34 mouse cellular contexts compared by ENCODE assay signal in the genomic region with DNA sequence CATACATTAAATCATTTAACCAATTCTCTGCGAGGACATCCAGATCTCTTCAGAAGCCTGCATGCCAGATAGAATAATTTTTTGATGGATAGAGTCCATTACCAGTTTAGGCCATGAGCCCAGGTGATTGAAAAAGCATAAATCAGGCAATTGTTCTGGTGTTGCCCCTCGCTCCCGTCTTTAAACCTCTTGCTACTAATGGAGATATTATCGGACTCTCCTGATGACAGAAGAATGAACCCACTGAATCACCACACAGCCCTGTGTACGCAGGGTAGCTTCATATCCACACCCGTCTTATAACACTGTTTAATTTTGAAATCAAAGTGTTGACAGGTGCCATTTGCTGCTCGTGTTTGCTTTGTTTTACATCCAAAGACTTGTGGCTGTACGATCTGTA.
"Had no signal": no experiment of that assay in that cellular context is flagged by ENCODE, and none has a peak within 500 bp of the region (broad histone marks: within the 10 kb centered on the region; RNA-seq: fewer than 3 reads in every experiment).

No protein-coding gene starts in this region.

- H3K36me3 ChIP-seq: heart, embryonic 13.5 days; heart, embryonic 15.5 days; hindbrain, embryonic 10.5 days; hindbrain, embryonic 12.5 days; hindbrain, embryonic 13.5 days; hindbrain, embryonic 15.5 days; intestine, embryonic 15.5 days; kidney, embryonic 15.5 days had no signal

- H3K27ac ChIP-seq: heart, embryonic 13.5 days; heart, embryonic 15.5 days; hindbrain, embryonic 10.5 days; hindbrain, embryonic 12.5 days; hindbrain, embryonic 13.5 days; hindbrain, embryonic 14.5 days; hindbrain, embryonic 15.5 days; hindbrain, postnatal 0 days; intestine, embryonic 15.5 days; kidney, embryonic 15.5 days; kidney, postnatal 0 days; layer of hippocampus, adult 2 months; left cerebral cortex, adult 2 months had no signal

- ATAC-seq: hindbrain, embryonic 16.5 days; hindbrain, postnatal 0 days; inflammation-experienced regulatory T-cells, adult 6 months; intestine, embryonic 15.5 days; intestine, embryonic 16.5 days; intestine, postnatal 0 days had no signal

- H3K4me1 ChIP-seq: heart, embryonic 13.5 days; heart, embryonic 15.5 days; intestine, embryonic 15.5 days; kidney, embryonic 15.5 days had no signal

- DNase-seq: heart, postnatal 10 days; heart, postnatal 14 days; heart, postnatal 36 days; heart, postnatal 4 days; kidney, adult 11 months; kidney, adult 18-20 months; kidney, adult 2 months; kidney, adult 8-10 months; kidney, adult 9 months; kidney, postnatal 10 days; kidney, postnatal 14 days; kidney, postnatal 25 days; kidney, postnatal 36 days; kidney, postnatal 4 days; layer of hippocampus, adult 9-11 months; layer of hippocampus, postnatal 36 days had no signal

- H3K4me2 ChIP-seq: heart, embryonic 11.5 days; heart, embryonic 13.5 days; heart, embryonic 15.5 days; hindbrain, embryonic 12.5 days; hindbrain, embryonic 13.5 days; hindbrain, embryonic 14.5 days; hindbrain, embryonic 15.5 days; intestine, embryonic 15.5 days; kidney, embryonic 15.5 days had no signal

- H3K9ac ChIP-seq: heart, embryonic 13.5 days; heart, embryonic 15.5 days; hindbrain, embryonic 12.5 days; hindbrain, embryonic 13.5 days; hindbrain, embryonic 14.5 days; hindbrain, embryonic 15.5 days; intestine, embryonic 15.5 days; kidney, embryonic 15.5 days had no signal

- H3K4me3 ChIP-seq: heart, embryonic 13.5 days; heart, embryonic 15.5 days; hindbrain, embryonic 10.5 days; hindbrain, embryonic 12.5 days; hindbrain, embryonic 13.5 days; hindbrain, embryonic 15.5 days; intestine, embryonic 15.5 days; kidney, embryonic 15.5 days; layer of hippocampus, adult 2 months; left cerebral cortex, adult 2 months had no signal

- H3K9me3 ChIP-seq: heart, embryonic 13.5 days; heart, embryonic 15.5 days; hindbrain, embryonic 10.5 days; hindbrain, embryonic 12.5 days; hindbrain, embryonic 13.5 days; hindbrain, embryonic 15.5 days; intestine, embryonic 15.5 days; kidney, embryonic 15.5 days had no signal

- H3K27me3 ChIP-seq: heart, embryonic 13.5 days; heart, embryonic 15.5 days; hindbrain, embryonic 12.5 days; hindbrain, embryonic 15.5 days; intestine, embryonic 15.5 days; kidney, embryonic 15.5 days had no signal
